Mouse (Mus musculus) intestine, embryonic 15.5 days (tissue): ENCODE data around the gene 4930402H24Rik. TPM values are rescaled to one million over a fixed set of nuclear protein-coding genes. Genes with fewer than 3 reads are reported as not detected.
A peak's percentile ranks its signal among the peaks of the same experiment; 100 is the strongest.

Source experiments
- ATAC-seq: fragments of 200-750 bp; cut with Nextera tagmentation; 2 replicates; pipeline ENCODE4 v1.8.0; 2017; ENCODE audit warnings: moderate TSS enrichment, moderate library complexity
- H3K27ac ChIP-seq: fragments of 300-500 bp; sonication (generic); 2 replicates; pipeline ENCODE4 v1.5.1; 2015; ENCODE audit warnings: mild to moderate bottlenecking, inconsistent platforms
- H3K27me3 ChIP-seq: fragments of 300-500 bp; sonication (generic); replicated peaks from 2 replicates; pipeline ENCODE4 v1.6.1; 2015; ENCODE audit warnings: inconsistent platforms
- H3K36me3 ChIP-seq: fragments of 300-500 bp; sonication (generic); 2 replicates; pipeline ENCODE4 v1.6.1; 2015; ENCODE audit warnings: inconsistent platforms
- H3K4me1 ChIP-seq: fragments of 300-500 bp; sonication (generic); replicated peaks from 2 replicates; pipeline ENCODE4 v1.6.1; 2015; ENCODE audit warnings: inconsistent platforms
- H3K4me2 ChIP-seq: fragments of 300-500 bp; sonication (generic); replicated peaks from 2 replicates; pipeline ENCODE4 v1.6.1; 2015; ENCODE audit warnings: mild to moderate bottlenecking, inconsistent platforms
- H3K4me3 ChIP-seq: fragments of 300-500 bp; sonication (generic); replicated peaks from 2 replicates; pipeline ENCODE4 v1.5.1; 2015; ENCODE audit warnings: inconsistent platforms
- H3K9ac ChIP-seq: fragments of 300-500 bp; sonication (generic); 2 replicates; pipeline ENCODE4 v1.6.1; 2015; ENCODE audit warnings: inconsistent platforms
- H3K9me3 ChIP-seq: fragments of 300-500 bp; sonication (generic); 2 replicates; pipeline ENCODE4 v1.6.1; 2016; ENCODE audit warnings: inconsistent platforms
- WGBS: fragments of 180-500 bp; shearing (Covaris S2); methylation state at CpG from one replicate; pipeline ENCODE4 v1.1.7; 2015; 5-methylcytosine and 5-hydroxymethylcytosine counted together
- polyA plus RNA-seq: library from polyadenylated mRNA; unstranded; fragments of >200 nt; fragmentation: Nextera tagmentation; extraction: Ambion mirVana; gene quantifications from 2 replicates; pipeline ENCODE4 v1.2.1, GENCODE M21; 2015

4930402H24Rik gene
- polyA plus RNA-seq, result 25.4 and 25.9 TPM in 2 replicates

DNA sequence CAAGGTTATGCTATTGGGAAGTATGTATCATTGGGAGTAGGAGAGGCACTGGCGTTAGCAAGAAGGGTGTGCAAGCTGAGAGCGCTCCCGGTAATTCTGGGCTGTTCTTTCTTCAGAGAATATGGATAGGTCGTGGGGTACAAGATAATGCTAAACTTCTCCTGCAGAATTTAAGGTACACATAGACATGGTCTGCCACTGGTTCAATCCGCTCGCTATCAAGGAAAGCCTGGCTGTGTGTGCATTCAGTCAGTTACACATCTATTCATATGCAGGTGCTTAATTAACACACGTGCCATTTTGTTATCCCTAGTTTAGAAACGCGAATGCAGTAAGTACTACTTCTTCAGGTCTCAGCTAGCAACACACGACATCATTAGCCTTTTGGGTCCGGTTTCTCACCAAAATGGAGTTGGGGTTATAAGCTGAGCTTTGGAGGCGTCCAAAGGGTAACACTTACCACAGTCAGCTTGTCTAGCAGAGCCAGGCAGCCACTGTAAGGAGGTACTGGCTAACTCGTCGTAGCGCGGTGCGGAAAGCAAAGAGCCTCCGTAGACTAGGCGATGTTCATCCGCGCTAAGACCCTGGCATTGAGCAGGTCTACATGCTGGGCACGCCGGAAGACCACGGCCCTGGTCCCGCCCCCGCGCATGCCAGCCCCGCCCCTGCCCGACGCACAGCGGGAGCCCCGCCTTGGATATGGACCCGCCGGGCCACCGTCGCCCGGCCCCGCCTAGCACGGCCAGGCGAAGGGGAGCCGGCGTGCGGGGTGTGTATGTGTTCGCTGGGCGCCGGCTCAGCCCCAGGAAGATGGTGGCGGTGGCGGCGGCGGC is at the start of gene 4930402H24Rik, which contains the start of gene Atrn:
4930402H24Rik (minus strand) TSS at position 656 of the 833 bp plus-strand sequence.
Atrn (plus strand) TSS at position 745 of the 833 bp plus-strand sequence.
- 4% methylated on average over 50 of the region's 50 CpGs for WGBS
- peak within 1 kb of the TSS; percentile 60; the same call in 1 of the 2 replicates for H3K27ac ChIP-seq

DNA sequence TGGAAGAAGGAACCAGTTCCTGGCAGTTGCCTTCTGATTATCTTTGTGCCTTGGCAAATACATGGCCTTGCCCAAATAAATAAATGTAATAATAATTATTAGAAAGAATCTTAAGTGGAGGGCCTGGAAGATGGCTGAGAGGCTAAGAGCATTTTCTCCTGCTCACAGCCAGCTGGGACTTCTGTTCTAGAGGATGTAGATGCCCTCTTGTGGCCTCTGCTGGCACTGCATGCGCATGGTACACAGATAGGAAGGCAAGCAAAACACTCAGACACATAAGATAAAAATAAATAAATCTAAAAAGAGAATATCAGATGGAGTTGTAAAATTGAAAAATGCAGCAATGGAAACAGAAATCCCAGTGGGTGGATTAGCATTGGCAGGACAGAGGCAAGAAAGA is 44.3 kb upstream of the 4930402H24Rik start:
- no peaks in the 10 kb centered on the region for H3K9me3 ChIP-seq
- H3K4me1 ChIP-seq, result no peaks in the 10 kb centered on the region
- no peaks in the 10 kb centered on the region for H3K36me3 ChIP-seq
- H3K9ac ChIP-seq, result no peak overlapping the region
- H3K27me3 ChIP-seq, result no peaks in the 10 kb centered on the region
- 0% methylated on average over 1 of the region's 1 CpGs for WGBS
- H3K27ac ChIP-seq, result no peak overlapping the region
- no peak for ATAC-seq
- H3K4me3 ChIP-seq, result no peak overlapping the region
- no peak overlapping the region for H3K4me2 ChIP-seq

More for the DNA sequence above, at the start of gene 4930402H24Rik, which contains the start of gene Atrn:
- Histone ChIP-seq H3K9me3 (no peaks in the 10 kb centered on the region), H3K4me1 (peaks cover 3% of the 10 kb centered on the region), H3K36me3 (no peaks in the 10 kb centered on the region), H3K4me2 (peak within 1 kb of the TSS; percentile 76), H3K4me3 (peak within 1 kb of the TSS; percentile 100), H3K27me3 (no peaks in the 10 kb centered on the region), H3K9ac (peak within 1 kb of the TSS; percentile 93)
- peak; percentile 99 for ATAC-seq

DNA sequence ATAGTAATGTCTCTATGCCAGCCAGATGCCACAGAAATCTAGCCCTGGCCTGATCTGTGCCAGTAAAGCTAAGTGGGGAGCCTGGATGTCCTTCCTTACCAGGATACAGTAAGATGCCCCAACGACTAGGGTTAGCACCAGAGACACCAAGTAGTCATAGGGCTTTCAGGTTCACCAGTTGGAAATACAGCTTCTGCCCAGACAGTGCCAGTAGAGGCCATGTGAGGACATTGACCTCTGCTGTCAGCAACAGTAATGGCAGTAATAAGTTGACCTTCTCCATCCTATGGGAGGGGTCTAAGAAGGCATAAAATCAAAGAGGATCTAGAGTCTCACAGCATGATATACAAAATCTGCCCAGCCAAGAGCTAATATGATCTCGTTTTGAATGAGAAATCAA is 43.6 kb upstream of the 4930402H24Rik start:
- Histone ChIP-seq H3K4me2 (no peak overlapping the region), H3K27me3 (no peaks in the 10 kb centered on the region), H3K36me3 (no peaks in the 10 kb centered on the region), H3K4me1 (no peaks in the 10 kb centered on the region), H3K9ac (no peak overlapping the region), H3K27ac (no peak overlapping the region), H3K4me3 (no peak overlapping the region), H3K9me3 (no peaks in the 10 kb centered on the region)
- WGBS, result 79% methylated on average over 2 of the region's 2 CpGs
- ATAC-seq, result no peak

DNA sequence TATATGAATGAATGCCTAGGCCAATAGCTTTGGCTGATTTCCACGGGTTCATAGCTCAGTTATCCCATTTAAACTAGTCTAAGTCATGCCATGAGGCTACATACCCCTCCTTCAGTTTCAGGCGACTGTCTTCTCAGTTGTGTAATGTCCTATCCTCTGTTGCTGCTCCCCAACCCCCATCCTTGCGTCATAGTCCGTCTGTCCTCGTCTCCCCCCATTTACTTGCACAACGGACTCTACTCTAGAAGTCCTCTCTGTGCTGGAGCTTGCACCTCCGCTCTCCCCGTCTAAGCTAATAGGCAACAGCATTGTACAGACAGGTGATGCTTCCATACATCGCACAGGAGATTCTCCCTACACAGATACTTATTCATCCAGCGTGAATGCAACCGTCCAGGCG is 26.7 kb upstream of the 4930402H24Rik start:
- ATAC-seq, result no peak
- Histone ChIP-seq H3K9me3 (no peaks in the 10 kb centered on the region), H3K4me1 (no peaks in the 10 kb centered on the region), H3K9ac (no peak overlapping the region), H3K27me3 (no peaks in the 10 kb centered on the region), H3K36me3 (no peaks in the 10 kb centered on the region), H3K27ac (no peak overlapping the region), H3K4me2 (no peak overlapping the region), H3K4me3 (no peak overlapping the region)
- 89% methylated on average over 12 of the region's 12 CpGs for WGBS

DNA sequence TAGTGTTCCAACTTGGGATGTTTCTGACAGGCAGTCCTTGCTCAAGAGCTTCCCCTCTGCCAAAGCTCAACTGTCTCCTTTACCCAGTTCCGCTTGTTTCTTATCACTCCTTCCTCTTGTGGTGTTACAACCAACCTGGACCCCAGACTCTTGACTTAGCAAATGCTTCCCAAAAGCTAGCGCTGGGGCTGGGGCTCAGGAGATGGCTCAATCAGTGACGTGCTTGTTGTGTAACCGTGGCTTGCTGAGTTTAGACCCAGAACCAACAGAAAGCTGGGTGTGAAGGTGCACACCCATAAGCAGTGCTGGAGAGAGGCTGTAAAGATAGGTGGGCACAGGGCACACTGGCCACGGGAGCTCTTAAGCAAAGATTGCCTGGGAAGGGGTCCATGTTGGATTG is 23.8 kb upstream of the 4930402H24Rik start:
- no peaks in the 10 kb centered on the region for H3K4me1 ChIP-seq
- H3K9ac ChIP-seq, result no peak overlapping the region
- WGBS, result 71% methylated on average over 5 of the region's 5 CpGs
- no peak overlapping the region for H3K4me2 ChIP-seq
- H3K4me3 ChIP-seq, result no peak overlapping the region
- no peaks in the 10 kb centered on the region for H3K36me3 ChIP-seq
- no peak overlapping the region for H3K27ac ChIP-seq
- H3K27me3 ChIP-seq, result no peaks in the 10 kb centered on the region
- no peak for ATAC-seq
- H3K9me3 ChIP-seq, result no peaks in the 10 kb centered on the region

DNA sequence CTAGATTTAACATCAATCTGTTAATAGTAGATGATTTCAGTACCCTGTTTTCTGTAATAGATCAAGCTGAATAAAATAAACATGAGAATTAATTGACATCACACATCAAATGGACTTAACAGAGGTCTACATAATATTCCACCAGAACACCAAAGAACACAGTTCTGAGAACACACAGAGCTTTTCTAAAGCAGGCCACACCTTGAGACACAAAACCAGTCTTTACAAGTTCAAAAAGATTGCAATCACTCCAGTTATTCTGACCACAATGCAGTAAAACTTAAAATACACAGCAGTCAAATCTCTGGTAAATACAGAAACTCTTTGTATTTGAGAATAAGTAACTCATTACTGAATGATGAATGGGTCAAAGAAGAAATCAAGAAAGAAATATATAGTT is 22.3 kb upstream of the 4930402H24Rik start:
- Histone ChIP-seq H3K27ac (no peak overlapping the region), H3K4me1 (no peaks in the 10 kb centered on the region), H3K9me3 (no peaks in the 10 kb centered on the region), H3K4me3 (no peak overlapping the region), H3K27me3 (no peaks in the 10 kb centered on the region), H3K4me2 (no peak overlapping the region), H3K36me3 (no peaks in the 10 kb centered on the region), H3K9ac (no peak overlapping the region)
- ATAC-seq, result no peak

DNA sequence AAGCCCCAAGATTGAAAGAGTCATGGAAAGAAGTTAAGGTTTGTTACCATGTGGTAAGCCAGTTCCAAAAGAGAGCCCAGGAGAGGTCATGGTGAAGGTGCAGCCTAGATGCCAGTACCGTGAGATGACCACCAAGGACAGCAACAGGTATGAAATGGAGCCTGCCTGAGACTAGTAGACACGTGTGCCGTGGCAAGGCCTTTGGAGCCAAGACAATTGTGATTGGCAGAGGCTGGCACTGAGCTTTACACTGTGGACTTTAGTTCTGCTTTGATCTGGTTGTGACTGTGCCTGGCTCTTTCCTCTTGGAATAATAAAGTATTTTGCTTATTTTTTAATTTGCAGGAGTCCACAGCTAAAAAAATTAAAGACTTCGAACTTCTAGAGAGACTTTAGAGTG is 21.8 kb upstream of the 4930402H24Rik start:
- Histone ChIP-seq H3K4me3 (no peak overlapping the region), H3K9ac (no peak overlapping the region), H3K27me3 (no peaks in the 10 kb centered on the region), H3K4me1 (no peaks in the 10 kb centered on the region), H3K4me2 (no peak overlapping the region), H3K9me3 (no peaks in the 10 kb centered on the region), H3K36me3 (no peaks in the 10 kb centered on the region), H3K27ac (no peak overlapping the region)
- 87% methylated on average over 4 of the region's 4 CpGs for WGBS
- ATAC-seq, result no peak

DNA sequence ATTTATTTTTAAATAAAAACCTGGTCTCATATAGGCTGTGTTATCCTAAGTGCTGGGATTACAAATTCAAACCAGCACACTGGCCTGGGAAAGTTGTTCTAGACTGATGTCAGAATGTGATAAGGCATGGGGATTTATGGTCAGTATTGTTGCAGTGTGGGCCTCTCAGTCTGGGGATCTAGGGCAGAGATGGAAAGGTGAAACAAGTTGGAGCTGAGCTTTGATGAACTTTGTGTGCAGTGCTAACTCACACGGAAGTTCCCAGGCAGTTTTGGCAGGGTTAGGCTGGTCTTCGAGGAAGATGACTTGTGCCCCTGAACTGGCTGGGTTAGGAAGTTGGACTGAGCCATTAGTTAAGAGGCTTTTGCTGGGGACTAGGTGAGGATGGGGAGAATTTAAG is 18.7 kb upstream of the 4930402H24Rik start:
- no peaks in the 10 kb centered on the region for H3K36me3 ChIP-seq
- H3K9ac ChIP-seq, result no peak overlapping the region
- no peaks in the 10 kb centered on the region for H3K27me3 ChIP-seq
- H3K4me3 ChIP-seq, result no peak overlapping the region
- H3K27ac ChIP-seq, result no peak overlapping the region
- WGBS, result 70% methylated on average over 2 of the region's 2 CpGs
- H3K4me2 ChIP-seq, result no peak overlapping the region
- ATAC-seq, result no peak
- no peaks in the 10 kb centered on the region for H3K9me3 ChIP-seq
- no peaks in the 10 kb centered on the region for H3K4me1 ChIP-seq

DNA sequence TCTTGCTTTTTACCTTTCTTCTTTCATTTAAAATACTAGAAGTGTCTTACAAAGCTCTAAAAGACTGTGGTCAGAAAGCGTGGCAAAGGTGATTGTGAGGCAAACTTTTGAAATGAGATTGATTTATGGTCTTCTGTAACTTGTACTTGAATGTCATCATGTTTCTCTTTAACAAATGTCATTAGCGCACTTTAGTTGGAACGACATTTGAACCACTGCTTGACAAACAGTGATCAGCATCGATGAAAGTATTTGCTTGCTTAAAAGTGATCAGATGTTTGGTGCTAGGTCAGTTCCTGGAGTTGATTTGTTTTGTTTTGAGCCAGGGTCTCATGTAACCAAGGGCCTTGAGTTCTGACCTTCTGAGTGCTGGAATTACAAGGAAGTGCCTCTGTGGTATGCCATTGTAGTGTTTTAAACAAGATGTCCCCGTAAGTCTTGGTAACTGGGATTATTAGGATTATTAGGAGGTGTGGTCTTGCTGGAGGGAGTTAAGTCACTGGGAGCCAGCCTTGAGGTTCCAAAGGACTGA is 12.9 kb upstream of the 4930402H24Rik start:
- Histone ChIP-seq H3K27ac (no peak overlapping the region), H3K27me3 (no peaks in the 10 kb centered on the region), H3K4me1 (no peaks in the 10 kb centered on the region), H3K9me3 (no peaks in the 10 kb centered on the region), H3K4me2 (no peak overlapping the region), H3K4me3 (no peak overlapping the region), H3K9ac (no peak overlapping the region), H3K36me3 (no peaks in the 10 kb centered on the region)
- ATAC-seq, result no peak
- WGBS, result 58% methylated on average over 5 of the region's 5 CpGs

DNA sequence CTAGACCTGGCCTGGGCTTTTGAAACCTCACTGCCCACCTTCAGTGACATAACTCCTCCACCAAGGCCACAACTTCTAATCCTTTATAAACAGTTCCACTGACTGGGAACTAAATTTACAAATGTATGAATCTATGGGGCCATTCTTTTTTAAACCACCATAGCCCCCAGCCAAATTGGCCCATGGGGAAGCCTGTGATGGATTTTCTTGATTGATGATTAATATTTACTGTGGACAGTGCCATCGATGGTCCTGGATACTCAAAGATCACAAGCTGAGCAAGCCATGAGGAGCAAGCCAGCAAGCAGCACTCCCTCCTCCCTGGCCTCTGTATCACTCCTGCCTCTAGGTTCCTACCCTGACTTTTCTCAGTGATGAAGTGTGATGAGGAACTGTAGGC is 11.5 kb upstream of the 4930402H24Rik start:
- no peak for ATAC-seq
- Histone ChIP-seq H3K27ac (no peak overlapping the region), H3K4me2 (no peak overlapping the region), H3K27me3 (no peaks in the 10 kb centered on the region), H3K4me1 (no peaks in the 10 kb centered on the region), H3K4me3 (no peak overlapping the region), H3K9ac (no peak overlapping the region), H3K9me3 (no peaks in the 10 kb centered on the region), H3K36me3 (no peaks in the 10 kb centered on the region)
- 93% methylated on average over 1 of the region's 1 CpGs for WGBS

DNA sequence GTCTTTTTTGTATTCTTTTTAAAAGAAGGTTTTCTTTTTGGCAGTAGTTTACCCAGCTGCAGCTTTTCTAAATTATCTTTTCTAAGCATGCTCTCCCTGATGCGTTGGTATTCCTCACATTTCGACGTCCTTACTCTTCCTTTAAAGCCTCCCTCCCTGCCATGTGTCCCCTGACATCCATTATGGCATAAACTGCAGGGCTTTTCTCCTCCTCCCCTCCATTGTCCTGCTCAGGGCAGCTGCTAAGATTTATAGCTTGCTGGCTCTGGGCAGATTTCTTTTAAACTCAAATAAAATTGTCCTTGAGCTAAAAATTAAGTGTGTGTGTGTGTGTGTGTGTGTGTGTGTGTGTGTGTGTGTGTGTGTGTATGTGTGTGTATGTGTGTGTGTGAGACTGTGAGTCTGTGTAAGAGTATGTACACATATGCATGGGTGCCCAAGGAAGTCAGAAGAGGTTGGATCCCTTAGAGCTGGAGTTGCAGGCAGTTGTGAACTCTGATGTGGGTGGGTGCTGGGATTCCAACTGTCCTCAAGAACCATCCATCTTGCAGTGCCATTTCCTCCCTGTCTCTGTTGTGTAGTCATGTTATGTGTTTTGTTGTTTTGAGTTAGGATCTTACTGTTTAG is 10.4 kb upstream of the 4930402H24Rik start:
- no peaks in the 10 kb centered on the region for H3K27me3 ChIP-seq
- no peaks in the 10 kb centered on the region for H3K4me1 ChIP-seq
- WGBS, result 35% methylated on average over 3 of the region's 3 CpGs
- no peaks in the 10 kb centered on the region for H3K9me3 ChIP-seq
- H3K4me2 ChIP-seq, result no peak overlapping the region
- no peak for ATAC-seq
- H3K27ac ChIP-seq, result no peak overlapping the region
- no peak overlapping the region for H3K9ac ChIP-seq
- no peaks in the 10 kb centered on the region for H3K36me3 ChIP-seq
- no peak overlapping the region for H3K4me3 ChIP-seq

DNA sequence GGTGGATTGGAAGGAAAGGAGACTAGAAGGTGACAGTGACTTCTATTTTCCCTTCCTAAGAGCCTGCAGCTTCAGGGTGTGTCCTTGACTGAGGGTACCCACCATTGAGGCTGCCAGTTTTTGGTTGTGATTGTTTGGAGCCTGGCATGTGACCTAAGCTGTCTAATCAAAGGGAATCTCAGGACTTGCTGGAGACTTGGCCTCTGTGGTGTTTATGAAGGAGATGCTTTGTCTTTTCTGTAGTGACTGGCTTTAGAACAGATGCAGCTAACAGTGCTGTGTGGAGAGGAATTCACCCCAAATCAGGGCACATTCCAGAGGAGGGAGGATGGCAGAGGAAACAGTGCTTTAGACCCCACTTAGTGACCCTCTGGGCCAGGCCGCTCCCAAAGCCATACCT is 8.7 kb upstream of the 4930402H24Rik start:
- Histone ChIP-seq H3K27ac (no peak overlapping the region), H3K4me1 (no peaks in the 10 kb centered on the region), H3K4me2 (no peak overlapping the region), H3K9me3 (no peaks in the 10 kb centered on the region), H3K9ac (no peak overlapping the region), H3K27me3 (no peaks in the 10 kb centered on the region), H3K36me3 (no peaks in the 10 kb centered on the region), H3K4me3 (no peak overlapping the region)
- ATAC-seq, result no peak
- 74% methylated on average over 1 of the region's 1 CpGs for WGBS
